Mouse (Mus musculus): ENCODE data around the gene Ptk7.
A peak's percentile ranks its signal among the peaks of the same experiment; 100 is the strongest.

Ptk7 gene

GRCm38 (mm10) chr17:46556584-46556945, 72.7 kb downstream of the Ptk7 start:
- peak; percentile 56 for DNase-seq (ENCODE audit: low read depth, low spot score)

- DNase-seq (ENCODE audit: low read depth, low spot score) = peak; percentile 98
These were observed 73.4 kb downstream of the Ptk7 start, which contains the start of gene Srf for GRCm38 (mm10) chr17:46555673-46556583. Gene Srf, minus strand, starts transcription at chr17:46556175.

GRCm38 (mm10) chr17:46554977-46555672, 74.2 kb downstream of the Ptk7 start:
- peak; percentile 39 for DNase-seq (ENCODE audit: low read depth, low spot score)

DNA sequence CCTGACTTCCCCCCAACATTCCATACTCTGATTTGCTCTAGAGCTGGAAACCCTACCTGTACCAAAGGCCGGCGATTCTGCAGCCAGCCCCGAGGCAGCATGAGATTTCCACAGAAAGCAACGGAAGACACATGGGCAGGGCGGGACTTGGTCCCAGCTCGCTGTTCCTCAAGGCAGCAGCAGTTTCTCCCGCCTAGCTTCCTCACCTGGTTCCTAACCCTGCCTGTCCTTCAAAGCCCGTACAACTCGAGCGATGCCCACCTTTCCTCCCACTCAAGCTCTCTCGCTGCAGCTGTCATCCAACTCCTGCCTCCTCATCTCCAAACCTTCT, 74.7 kb downstream of the Ptk7 start:
- DNase-seq (ENCODE audit: low read depth, low spot score) = no peak

DNA sequence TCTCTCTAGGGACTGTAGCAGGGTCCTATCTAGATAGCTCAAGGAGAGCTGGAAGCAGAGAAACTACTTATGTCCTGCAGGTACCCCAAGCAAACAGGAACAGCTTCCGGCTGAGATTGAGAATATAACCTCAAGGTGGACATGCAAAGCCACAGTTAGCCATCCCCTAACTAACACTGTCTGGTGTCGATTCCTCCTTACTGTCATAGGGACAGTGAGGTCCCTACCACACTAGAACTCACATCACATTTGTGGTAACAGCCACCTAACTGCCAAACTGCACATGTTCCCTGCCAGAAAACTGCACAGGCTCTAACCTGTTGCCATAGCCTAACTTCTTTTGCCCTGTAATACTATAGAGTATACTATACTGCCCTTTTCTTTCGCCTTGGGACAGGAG, 75.4 kb downstream of the Ptk7 start:
- no peak for DNase-seq (ENCODE audit: low read depth, low spot score)

- no peak for DNase-seq (ENCODE audit: low read depth, low spot score)
These were observed 75.8 kb downstream of the Ptk7 start for GRCm38 (mm10) chr17:46553469-46553868.

- peak; percentile 96 for DNase-seq (ENCODE audit: low read depth, low spot score)
These were observed 76.4 kb downstream of the Ptk7 start for GRCm38 (mm10) chr17:46552841-46553423.

DNA sequence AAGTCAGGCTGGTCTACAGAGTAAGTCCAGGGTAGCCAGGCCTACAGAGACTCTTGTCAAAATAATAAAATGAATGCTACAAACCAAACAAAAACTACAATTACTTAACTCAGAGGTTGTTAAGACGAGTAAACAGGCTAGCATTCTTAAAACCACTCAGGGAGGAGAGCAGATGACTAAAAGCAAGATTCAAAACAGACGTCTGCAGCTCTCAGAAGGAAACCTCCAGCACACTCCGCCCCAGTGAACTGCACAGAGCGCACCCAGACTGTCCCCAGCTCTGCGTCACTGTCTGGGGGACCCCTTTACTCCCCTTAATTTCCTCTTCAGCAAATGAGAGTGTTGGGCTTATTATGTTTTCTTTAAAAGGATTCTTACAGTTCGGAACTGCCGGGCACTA, 77.2 kb downstream of the Ptk7 start:
- DNase-seq (ENCODE audit: low read depth, low spot score) = no peak

DNA sequence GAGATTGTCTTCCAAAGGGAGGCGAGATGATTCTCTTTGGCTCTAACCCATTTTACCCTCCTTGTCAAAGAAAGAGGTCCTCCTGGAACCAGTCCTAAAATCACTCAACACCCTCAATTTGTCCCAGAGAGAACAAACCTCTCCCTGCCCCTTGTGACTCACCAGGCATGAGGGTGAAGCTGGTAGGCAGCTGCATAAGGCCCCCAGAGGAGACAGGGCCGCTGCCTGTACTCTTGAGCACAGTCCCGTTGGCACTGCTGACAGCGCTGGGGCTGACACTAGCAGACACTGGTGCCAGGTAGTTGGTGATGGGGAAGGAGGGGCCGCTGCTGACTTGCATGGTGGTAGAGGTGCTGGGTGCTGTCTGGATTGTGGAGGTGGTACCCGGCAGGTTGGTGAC, 77.9 kb downstream of the Ptk7 start:
- no peak for DNase-seq (ENCODE audit: low read depth, low spot score)

GRCm38 (mm10) chr17:46550904-46551303, 78.4 kb downstream of the Ptk7 start:
- DNase-seq (ENCODE audit: low read depth, low spot score) = no peak

- DNase-seq (ENCODE audit: low read depth, low spot score) = no peak
These were observed 79.7 kb downstream of the Ptk7 start for GRCm38 (mm10) chr17:46549642-46550041.

GRCm38 (mm10) chr17:46549193-46549592, 80.1 kb downstream of the Ptk7 start:
- peak; percentile 71 for DNase-seq (ENCODE audit: low read depth, low spot score)

GRCm38 (mm10) chr17:46548741-46549140, 80.6 kb downstream of the Ptk7 start:
- no peak for DNase-seq (ENCODE audit: low read depth, low spot score)

DNA sequence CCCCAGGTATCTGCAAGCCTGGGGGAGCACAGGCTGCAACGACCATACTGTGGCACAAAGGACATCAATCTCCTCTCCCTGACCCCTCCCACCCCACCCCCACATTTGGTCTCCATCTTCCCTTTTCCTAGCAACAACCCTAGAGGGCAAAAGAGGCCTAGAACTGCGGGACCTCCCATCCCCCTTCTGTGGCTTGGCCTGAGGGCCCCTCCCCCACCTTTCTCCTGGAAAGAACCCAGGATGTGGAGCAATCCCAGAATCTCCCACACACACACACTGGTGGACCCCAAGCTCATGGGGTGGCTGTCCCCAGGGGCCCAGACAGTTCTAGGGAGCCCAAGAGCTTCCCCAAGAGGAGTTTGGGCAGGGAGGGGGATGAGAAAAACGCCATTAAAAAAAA, 81.4 kb downstream of the Ptk7 start:
- peak; percentile 54 for DNase-seq (ENCODE audit: low read depth, low spot score)

DNA sequence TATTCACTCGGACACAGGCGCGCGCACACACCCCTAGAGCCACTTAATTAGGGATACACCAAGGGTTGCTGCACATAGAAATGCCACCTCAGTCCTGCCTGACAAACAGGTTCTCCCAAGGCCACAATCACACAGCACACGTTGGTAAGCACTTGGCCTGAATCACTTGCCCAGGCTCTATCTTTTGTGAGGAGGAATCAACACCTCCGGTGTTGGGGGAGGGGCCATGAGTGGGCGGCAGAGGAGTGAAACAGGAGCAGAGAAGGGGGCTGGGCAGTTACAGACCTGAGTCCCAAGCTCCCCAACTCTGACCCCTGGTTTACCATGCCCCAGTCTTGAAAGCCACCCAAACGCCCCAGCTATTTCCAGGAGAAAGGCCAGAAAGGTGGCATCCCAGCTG, 82.3 kb downstream of the Ptk7 start:
- peak; percentile 52 for DNase-seq (ENCODE audit: low read depth, low spot score)

GRCm38 (mm10) chr17:46546591-46546990, 82.7 kb downstream of the Ptk7 start:
- no peak for DNase-seq (ENCODE audit: low read depth, low spot score)

DNA sequence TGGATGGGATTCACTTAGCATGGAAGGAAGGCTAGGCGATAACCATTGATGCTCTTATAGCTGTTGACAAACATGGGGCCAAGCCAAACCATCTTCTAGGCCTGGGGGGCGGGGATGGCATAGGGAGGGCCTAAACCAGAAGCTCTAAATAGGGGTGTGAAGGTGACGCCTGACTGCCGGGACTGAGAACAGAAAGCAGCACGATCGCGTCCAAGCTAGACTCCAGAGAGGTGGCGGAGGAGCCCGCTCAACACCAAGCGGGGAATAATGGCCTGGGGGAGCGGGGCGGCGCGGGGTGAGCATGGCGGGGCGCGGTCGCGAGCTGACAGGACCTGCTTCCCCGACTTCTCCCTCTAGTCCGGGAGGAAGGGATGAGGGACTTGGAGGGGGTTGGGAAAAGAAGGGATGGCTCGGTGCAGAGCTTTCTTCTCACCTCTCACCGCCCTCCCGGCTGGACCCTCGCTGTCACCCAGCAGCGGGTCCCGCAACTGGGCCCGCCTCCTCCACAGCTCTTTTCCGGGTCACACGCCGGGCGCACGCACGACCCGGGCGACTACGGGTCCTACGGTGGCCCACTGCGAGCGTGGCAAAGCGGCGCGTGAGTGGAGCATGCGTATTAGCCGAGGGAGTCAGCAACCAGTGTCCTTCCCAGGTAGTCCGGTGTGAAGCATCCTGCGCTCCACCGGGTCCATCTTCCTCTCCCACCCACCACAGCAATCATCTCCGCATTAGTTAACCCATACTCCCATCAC, 83.3 kb downstream of the Ptk7 start, which contains the start of gene Cul9:
Gene Cul9 (minus strand): TSS at position 576 of the 752 bp plus-strand sequence.
- peak; percentile 58 for DNase-seq (ENCODE audit: low read depth, low spot score)

DNA sequence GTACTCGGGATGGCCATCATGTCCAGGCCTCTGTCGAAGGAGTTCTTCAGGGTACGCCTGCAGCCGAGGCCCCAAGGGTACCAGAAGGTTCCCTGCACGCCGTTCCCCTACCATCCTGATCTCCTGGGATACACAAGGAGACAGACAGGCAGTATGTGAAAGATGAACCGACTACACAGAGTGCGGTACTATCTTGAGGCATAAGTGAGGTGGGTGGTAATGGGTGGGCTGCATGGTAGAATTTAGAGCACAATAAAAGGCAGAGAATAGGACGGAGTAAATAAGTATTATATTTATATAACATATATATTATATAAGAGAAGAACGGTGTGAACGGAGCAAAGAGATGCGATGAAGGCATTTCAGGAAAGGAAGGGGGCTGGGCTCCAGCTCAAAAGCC, 85.6 kb downstream of the Ptk7 start:
- no peak for DNase-seq (ENCODE audit: low read depth, low spot score)

DNA sequence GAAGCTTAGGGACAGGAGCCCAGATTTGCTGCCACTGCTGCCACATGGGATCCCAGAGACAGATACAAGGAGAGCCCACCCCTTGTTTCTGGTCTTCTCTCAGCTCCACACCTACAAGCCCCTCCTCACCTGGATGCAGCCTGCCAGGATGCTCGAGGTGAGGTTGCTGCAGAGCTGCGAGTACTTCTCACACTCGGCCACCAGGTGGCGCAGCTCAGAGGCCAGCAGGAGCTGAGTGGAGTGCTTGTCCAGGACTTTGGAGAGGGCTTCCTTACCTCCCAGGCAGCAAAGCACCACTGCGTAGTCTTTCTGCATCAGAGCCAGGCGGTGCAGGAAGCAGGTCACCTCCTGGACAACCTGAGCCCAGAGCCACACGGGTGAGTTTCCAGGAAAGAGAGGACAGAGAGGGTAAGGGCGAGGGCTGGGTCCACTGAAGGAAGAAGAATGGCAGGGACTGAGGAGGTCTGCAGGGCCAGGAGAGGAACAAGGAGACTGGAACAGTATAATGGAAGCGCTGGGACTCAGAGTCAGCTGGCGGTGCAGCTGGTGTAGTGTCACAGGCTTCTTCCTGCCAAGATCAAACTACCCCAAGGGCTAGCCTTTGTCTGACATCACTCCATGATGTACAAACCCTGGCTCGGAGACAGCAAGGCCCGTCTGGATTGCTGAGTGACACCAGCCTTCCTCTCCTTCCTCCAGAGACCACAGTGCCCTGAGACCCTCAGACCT, 103.6 kb downstream of the Ptk7 start:
- peak; percentile 85 for DNase-seq (ENCODE audit: low read depth, low spot score)

GRCm38 (mm10) chr17:46525065-46525464, 104.2 kb downstream of the Ptk7 start:
- DNase-seq (ENCODE audit: low read depth, low spot score) = no peak
